Mouse (Mus musculus): ENCODE data around the gene Fmnl1. TPM values are rescaled to one million over a fixed set of nuclear protein-coding genes. Genes with fewer than 3 reads are reported as not detected.

Fmnl1 gene
- polyA plus RNA-seq, 1 experiment, result 15.6 TPM

DNA sequence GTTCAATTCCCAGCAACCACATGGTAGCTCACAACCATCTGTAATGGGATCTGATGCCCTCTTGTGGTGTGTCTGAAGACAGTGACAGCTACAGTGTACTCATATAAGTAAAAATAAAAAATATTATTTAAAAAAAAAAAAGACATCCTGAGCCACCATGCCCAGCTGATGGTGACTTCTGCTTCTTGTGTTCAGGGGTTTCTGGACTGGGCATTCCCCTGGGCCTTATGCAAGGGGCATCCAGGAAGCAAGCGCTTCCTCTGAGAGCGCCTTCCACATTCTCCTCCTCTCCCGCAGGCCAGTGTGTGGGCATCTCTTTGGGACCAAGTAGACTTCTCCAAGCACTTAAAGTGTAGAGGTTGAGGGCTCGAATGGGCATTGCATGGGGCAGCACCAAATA is 24.5 kb upstream of the Fmnl1 start:
- TF ChIP-seq POLR2AphosphoS2 (IDR thresholded peaks at IDR 0.05; ENCODE audit: insufficient read length, low read depth) (no peak), CEBPB (IDR thresholded peaks at IDR 0.05; ENCODE audit: insufficient read depth, poor library complexity, severe bottlenecking) (no peak), POLR2A (IDR thresholded peaks at IDR 0.05; ENCODE audit: insufficient read length, low read depth) (no peak), MYOG (IDR thresholded peaks at IDR 0.05; ENCODE audit: control insufficient read depth in 1 of 3, insufficient read depth in 1 of 3, insufficient read length in 2 of 3, low read depth in 2 of 3) (no peak), USF1 (IDR thresholded peaks at IDR 0.05; ENCODE audit: low read depth) (no peak), TCF3 (IDR thresholded peaks at IDR 0.05; ENCODE audit: insufficient read length, low read depth) (no peak), MYOD1 (IDR thresholded peaks at IDR 0.05; ENCODE audit: control insufficient read depth in 1 of 3, insufficient read length in 2 of 3, low read depth in 2 of 3) (no peak), MAX (IDR thresholded peaks at IDR 0.05; ENCODE audit: low read depth) (no peak), E2F4 (IDR thresholded peaks at IDR 0.05; ENCODE audit: insufficient read depth) (no peak)
- H3K4me2 ChIP-seq (ENCODE audit: low read depth), result no peak overlapping the region

DNA sequence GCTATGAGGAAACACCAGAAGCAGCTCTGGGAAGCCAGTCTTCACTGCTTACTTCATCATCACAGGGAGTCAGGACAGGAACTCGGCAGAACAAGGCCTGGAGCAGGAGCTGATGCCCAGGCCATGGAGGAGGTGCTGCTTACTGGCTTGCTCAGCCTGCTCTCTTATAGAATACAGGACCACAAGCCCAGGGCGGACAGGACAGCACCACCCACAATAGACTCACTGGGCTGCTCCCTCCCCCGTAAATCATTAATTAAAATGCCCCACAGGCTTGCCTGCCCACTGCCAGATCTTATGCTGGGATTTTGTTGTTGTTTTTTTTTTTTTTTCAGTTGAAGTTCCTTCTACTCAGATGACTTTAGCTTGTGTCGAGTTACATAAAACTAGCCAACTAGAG is 23.1 kb upstream of the Fmnl1 start:
- no peak overlapping the region for H3K4me2 ChIP-seq (ENCODE audit: low read depth)
- no peak overlapping the region for H3K4me3 ChIP-seq
- H3K36me3 ChIP-seq (ENCODE audit: control insufficient read depth, insufficient read depth), result no peaks in the 10 kb centered on the region

More for the DNA sequence above, 24.5 kb upstream of the Fmnl1 start:
- Histone ChIP-seq H3K36me3 (ENCODE audit: control insufficient read depth, insufficient read depth) (no peaks in the 10 kb centered on the region), H3K79me2 (ENCODE audit: control insufficient read depth, insufficient read depth) (no peaks in the 10 kb centered on the region), H3ac (ENCODE audit: control insufficient read depth, insufficient read length) (no peak overlapping the region), H3K4me3 (no peak overlapping the region), H3K27me3 (ENCODE audit: control insufficient read depth, insufficient read depth, insufficient read length) (no peaks in the 10 kb centered on the region)

DNA sequence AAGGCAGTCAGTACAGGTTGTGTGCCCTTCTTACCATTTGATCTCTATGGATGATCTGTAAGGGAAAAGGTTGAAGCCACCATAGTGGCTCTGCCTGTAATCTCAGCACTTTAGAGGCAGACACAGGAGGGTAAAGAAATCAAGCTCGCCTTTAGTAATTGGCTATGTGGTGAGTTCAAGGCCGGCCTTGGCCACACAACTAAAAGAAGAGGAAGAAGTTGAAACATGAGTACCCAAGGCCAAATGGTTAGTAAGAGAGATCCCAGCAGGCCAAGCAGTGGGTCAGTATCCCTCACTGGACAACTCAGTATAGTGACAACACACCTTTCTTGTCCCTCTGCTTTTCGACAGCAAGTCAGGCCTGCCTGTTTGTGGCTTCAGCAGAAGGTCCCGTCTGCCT is 21.1 kb upstream of the Fmnl1 start:
- Histone ChIP-seq H3K4me2 (ENCODE audit: low read depth) (no peak overlapping the region), H3ac (ENCODE audit: control insufficient read depth, insufficient read length) (no peak overlapping the region), H3K4me3 (no peak overlapping the region), H3K27me3 (ENCODE audit: control insufficient read depth, insufficient read depth, insufficient read length) (no peaks in the 10 kb centered on the region), H3K79me2 (ENCODE audit: control insufficient read depth, insufficient read depth) (no peaks in the 10 kb centered on the region), H3K36me3 (ENCODE audit: control insufficient read depth, insufficient read depth) (no peaks in the 10 kb centered on the region)
- TF ChIP-seq MYOG (IDR thresholded peaks at IDR 0.05; ENCODE audit: control insufficient read depth in 1 of 3, insufficient read depth in 1 of 3, insufficient read length in 2 of 3, low read depth in 2 of 3) (no peak), SRF (IDR thresholded peaks at IDR 0.05; ENCODE audit: control insufficient read depth, insufficient read length, low read depth) (no peak), POLR2A (IDR thresholded peaks at IDR 0.05; ENCODE audit: insufficient read length, low read depth) (no peak), POLR2AphosphoS2 (IDR thresholded peaks at IDR 0.05; ENCODE audit: insufficient read length, low read depth) (no peak), MAX (IDR thresholded peaks at IDR 0.05; ENCODE audit: low read depth) (no peak), CEBPB (IDR thresholded peaks at IDR 0.05; ENCODE audit: insufficient read depth, poor library complexity, severe bottlenecking) (no peak), E2F4 (IDR thresholded peaks at IDR 0.05; ENCODE audit: insufficient read depth) (no peak), REST (IDR thresholded peaks at IDR 0.05; ENCODE audit: insufficient read depth, insufficient read length) (no peak), USF1 (IDR thresholded peaks at IDR 0.05; ENCODE audit: low read depth) (no peak)

More for the DNA sequence above, 23.1 kb upstream of the Fmnl1 start:
- no peak for TF ChIP-seq TCF3 (IDR thresholded peaks at IDR 0.05; ENCODE audit: insufficient read length, low read depth)
- TF ChIP-seq REST (IDR thresholded peaks at IDR 0.05; ENCODE audit: insufficient read depth, insufficient read length), result no peak
- TF ChIP-seq POLR2A (IDR thresholded peaks at IDR 0.05; ENCODE audit: insufficient read length, low read depth), result no peak
- TF ChIP-seq MYOD1 (IDR thresholded peaks at IDR 0.05; ENCODE audit: control insufficient read depth in 1 of 3, insufficient read length in 2 of 3, low read depth in 2 of 3), result no peak
- no peak for TF ChIP-seq TCF12 (IDR thresholded peaks at IDR 0.05; ENCODE audit: insufficient read depth, poor library complexity, severe bottlenecking)
- no peak for TF ChIP-seq POLR2AphosphoS2 (IDR thresholded peaks at IDR 0.05; ENCODE audit: insufficient read length, low read depth)
- TF ChIP-seq USF1 (IDR thresholded peaks at IDR 0.05; ENCODE audit: low read depth), result no peak
- no peak for TF ChIP-seq MAX (IDR thresholded peaks at IDR 0.05; ENCODE audit: low read depth)
- TF ChIP-seq SRF (IDR thresholded peaks at IDR 0.05; ENCODE audit: control insufficient read depth, insufficient read length, low read depth), result no peak
- no peak for TF ChIP-seq CEBPB (IDR thresholded peaks at IDR 0.05; ENCODE audit: insufficient read depth, poor library complexity, severe bottlenecking)
- TF ChIP-seq MYOG (IDR thresholded peaks at IDR 0.05; ENCODE audit: control insufficient read depth in 1 of 3, insufficient read depth in 1 of 3, insufficient read length in 2 of 3, low read depth in 2 of 3), result no peak
- no peak for TF ChIP-seq E2F4 (IDR thresholded peaks at IDR 0.05; ENCODE audit: insufficient read depth)
- Histone ChIP-seq H3K27me3 (ENCODE audit: control insufficient read depth, insufficient read depth, insufficient read length) (no peaks in the 10 kb centered on the region), H3ac (ENCODE audit: control insufficient read depth, insufficient read length) (no peak overlapping the region), H3K79me2 (ENCODE audit: control insufficient read depth, insufficient read depth) (no peaks in the 10 kb centered on the region)

DNA sequence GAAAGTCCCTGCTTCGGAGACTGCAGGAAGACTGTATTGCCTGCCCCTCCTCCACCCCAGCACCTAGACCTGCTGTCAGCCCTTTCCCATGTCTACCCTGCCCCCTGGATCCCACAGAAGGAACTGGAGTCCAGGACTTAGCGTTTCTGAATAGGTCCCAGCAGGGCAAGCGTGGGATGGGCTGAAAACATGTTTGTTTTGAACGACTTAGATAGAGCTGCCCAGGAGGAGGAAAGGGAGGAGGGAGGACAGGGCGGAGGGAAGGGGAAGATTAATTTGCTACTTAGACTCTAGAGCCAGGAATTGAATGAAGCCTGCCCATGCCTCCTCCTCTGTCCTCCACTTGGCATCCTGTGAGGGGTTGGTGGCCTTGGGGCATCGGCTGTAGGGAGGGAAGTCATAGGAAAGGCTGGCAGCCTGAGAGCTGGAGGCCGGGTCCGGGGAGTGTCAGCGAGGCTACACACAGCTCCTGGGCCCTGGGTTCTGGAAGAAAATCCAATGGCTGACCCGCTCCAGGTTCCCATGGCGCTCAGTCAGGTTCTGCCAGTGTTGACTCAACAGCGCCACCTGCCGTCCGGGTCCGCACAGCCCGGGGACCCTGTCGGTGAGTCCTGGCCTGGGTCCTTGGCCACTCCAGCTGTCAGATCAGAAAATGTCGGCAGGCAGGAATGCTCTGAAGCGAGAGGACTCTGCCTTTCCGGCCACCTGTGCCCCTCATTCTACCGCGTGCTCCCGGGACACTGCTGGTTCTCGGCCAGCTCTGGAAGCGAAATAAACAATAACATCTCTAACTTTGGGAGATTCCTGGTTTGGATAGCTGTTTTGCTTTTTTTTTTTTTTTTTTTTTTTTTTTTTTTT is 12.1 kb upstream of the Fmnl1 start:
- Histone ChIP-seq H3K4me3 (peak overlapping the region; percentile 22), H3ac (ENCODE audit: control insufficient read depth, insufficient read length) (no peak overlapping the region), H3K79me2 (ENCODE audit: control insufficient read depth, insufficient read depth) (no peaks in the 10 kb centered on the region), H3K36me3 (ENCODE audit: control insufficient read depth, insufficient read depth) (no peaks in the 10 kb centered on the region), H3K27me3 (ENCODE audit: control insufficient read depth, insufficient read depth, insufficient read length) (no peaks in the 10 kb centered on the region), H3K4me2 (ENCODE audit: low read depth) (peak overlapping the region; percentile 94)
- TF ChIP-seq USF1 (IDR thresholded peaks at IDR 0.05; ENCODE audit: low read depth) (no peak), MAX (IDR thresholded peaks at IDR 0.05; ENCODE audit: low read depth) (peak; percentile 5), SRF (IDR thresholded peaks at IDR 0.05; ENCODE audit: control insufficient read depth, insufficient read length, low read depth) (peak; percentile 55), MYOD1 (IDR thresholded peaks at IDR 0.05; ENCODE audit: control insufficient read depth in 1 of 3, insufficient read length in 2 of 3, low read depth in 2 of 3) (peak; percentile 68 to 95 (median 93)), POLR2AphosphoS2 (IDR thresholded peaks at IDR 0.05; ENCODE audit: insufficient read length, low read depth) (peak; percentile 46), TCF3 (IDR thresholded peaks at IDR 0.05; ENCODE audit: insufficient read length, low read depth) (peak; percentile 46), TCF12 (IDR thresholded peaks at IDR 0.05; ENCODE audit: insufficient read depth, poor library complexity, severe bottlenecking) (no peak), CEBPB (IDR thresholded peaks at IDR 0.05; ENCODE audit: insufficient read depth, poor library complexity, severe bottlenecking) (no peak), POLR2A (IDR thresholded peaks at IDR 0.05; ENCODE audit: insufficient read length, low read depth) (peak; percentile 42), E2F4 (IDR thresholded peaks at IDR 0.05; ENCODE audit: insufficient read depth) (no peak), REST (IDR thresholded peaks at IDR 0.05; ENCODE audit: insufficient read depth, insufficient read length) (no peak), MYOG (IDR thresholded peaks at IDR 0.05; ENCODE audit: control insufficient read depth in 1 of 3, insufficient read depth in 1 of 3, insufficient read length in 2 of 3, low read depth in 2 of 3) (peak; percentile 17 to 89 (median 65))

Data from myocyte (in vitro differentiated cells).